Mouse (Mus musculus) heart, embryonic 13.5 days (tissue): ENCODE measurements at regions not wholly inside any gene's neighbourhood (a gene's known extent, or its start where the extent isn't known, plus 50 kb on each side); places are given as distances from the start of the nearest gene placed in this dataset.

Experiments
- ATAC-seq: fragments of 200-750 bp; cut with Nextera tagmentation; 2 replicates; pipeline ENCODE4 v1.8.0; 2017; ENCODE audit warnings: moderate TSS enrichment; ENCODE audit not compliant: insufficient number of reproducible peaks, low FRiP score, low TSS enrichment; ENCODE audit errors: extremely low read depth
- H3K27ac ChIP-seq: fragments of 300-500 bp; sonication (generic); replicated peaks from 2 replicates; pipeline ENCODE4 v1.5.1; 2015; ENCODE audit warnings: moderate library complexity, mild to moderate bottlenecking, inconsistent platforms
- H3K27me3 ChIP-seq: fragments of 300-500 bp; sonication (generic); replicated peaks from 2 replicates; pipeline ENCODE4 v1.6.1; 2015; ENCODE audit warnings: mild to moderate bottlenecking, inconsistent platforms
- H3K36me3 ChIP-seq: fragments of 300-500 bp; sonication (generic); 2 replicates; pipeline ENCODE4 v1.6.1; 2015; ENCODE audit warnings: mild to moderate bottlenecking, inconsistent platforms
- H3K4me1 ChIP-seq: fragments of 300-500 bp; sonication (generic); 2 replicates; pipeline ENCODE4 v1.6.1; 2015; ENCODE audit warnings: inconsistent platforms
- H3K4me2 ChIP-seq: fragments of 300-500 bp; sonication (generic); 2 replicates; pipeline ENCODE4 v1.6.1; 2015; ENCODE audit warnings: inconsistent platforms, mild to moderate bottlenecking, moderate library complexity
- H3K4me3 ChIP-seq: fragments of 300-500 bp; sonication (generic); 2 replicates; pipeline ENCODE4 v1.5.1; 2015; ENCODE audit warnings: moderate library complexity, mild to moderate bottlenecking, inconsistent platforms
- H3K9ac ChIP-seq: fragments of 300-500 bp; sonication (generic); 2 replicates; pipeline ENCODE4 v1.6.1; 2015; ENCODE audit warnings: inconsistent platforms, mild to moderate bottlenecking, moderate library complexity
- H3K9me3 ChIP-seq: fragments of 300-500 bp; sonication (generic); 2 replicates; pipeline ENCODE4 v1.6.1; 2016; ENCODE audit warnings: inconsistent platforms
- WGBS: fragments of 180-500 bp; shearing (Covaris S2); methylation state at CpG from one replicate; pipeline ENCODE4 v1.1.7; 2015; ENCODE audit warnings: mixed read lengths; 5-methylcytosine and 5-hydroxymethylcytosine counted together

- no peaks in the 10 kb centered on the region for H3K9me3 ChIP-seq
- H3K27ac ChIP-seq, result no peak overlapping the region
- H3K4me1 ChIP-seq, result peaks cover 3% of the 10 kb centered on the region
- ATAC-seq, result no peak
- H3K36me3 ChIP-seq, result no peaks in the 10 kb centered on the region
- 78% methylated on average over 1 of the region's 1 CpGs for WGBS
- no peak overlapping the region for H3K9ac ChIP-seq
- H3K4me3 ChIP-seq, result no peak overlapping the region
- no peaks in the 10 kb centered on the region for H3K27me3 ChIP-seq
- no peak overlapping the region for H3K4me2 ChIP-seq
Observed at GRCm38 (mm10) chr14:100446130-100446529, 161.7 kb upstream of the Klf12 start.

- H3K4me1 ChIP-seq, result peaks cover 3% of the 10 kb centered on the region
- H3K36me3 ChIP-seq, result no peaks in the 10 kb centered on the region
- H3K27ac ChIP-seq, result no peak overlapping the region; the same call in 1 of the 2 replicates
- no peak overlapping the region for H3K4me3 ChIP-seq
- no peaks in the 10 kb centered on the region for H3K9me3 ChIP-seq
- 59% methylated on average over 3 of the region's 3 CpGs for WGBS
- H3K9ac ChIP-seq, result no peak overlapping the region
- H3K27me3 ChIP-seq, result no peaks in the 10 kb centered on the region
- ATAC-seq, result no peak
- no peak overlapping the region for H3K4me2 ChIP-seq
Observed at GRCm38 (mm10) chr14:100444848-100445247, 160.4 kb upstream of the Klf12 start.

GRCm38 (mm10) chr14:100444099-100444498, 159.6 kb upstream of the Klf12 start:
- Histone ChIP-seq H3K4me3 (no peak overlapping the region), H3K9ac (no peak overlapping the region), H3K27me3 (no peaks in the 10 kb centered on the region), H3K4me1 (peaks cover 3% of the 10 kb centered on the region), H3K4me2 (no peak overlapping the region), H3K36me3 (no peaks in the 10 kb centered on the region), H3K27ac (no peak overlapping the region), H3K9me3 (no peaks in the 10 kb centered on the region)
- ATAC-seq, result no peak
- WGBS, result 76% methylated on average over 2 of the region's 2 CpGs

GRCm38 (mm10) chr14:100437552-100437951, 153.1 kb upstream of the Klf12 start:
- no peak overlapping the region for H3K4me3 ChIP-seq
- no peak for ATAC-seq
- H3K27ac ChIP-seq, result no peak overlapping the region
- H3K4me1 ChIP-seq, result peaks cover 13% of the 10 kb centered on the region
- H3K9me3 ChIP-seq, result no peaks in the 10 kb centered on the region
- H3K36me3 ChIP-seq, result no peaks in the 10 kb centered on the region
- H3K27me3 ChIP-seq, result no peaks in the 10 kb centered on the region
- 8% methylated on average over 1 of the region's 1 CpGs for WGBS
- H3K9ac ChIP-seq, result no peak overlapping the region
- no peak overlapping the region for H3K4me2 ChIP-seq

- WGBS, result 82% methylated on average over 4 of the region's 4 CpGs
Observed at GRCm38 (mm10) chr14:100429662-100430061, 145.2 kb upstream of the Klf12 start.

GRCm38 (mm10) chr14:100426399-100426798, 141.9 kb upstream of the Klf12 start:
- Histone ChIP-seq H3K4me3 (no peak overlapping the region), H3K4me2 (no peak overlapping the region), H3K4me1 (no peaks in the 10 kb centered on the region), H3K27me3 (no peaks in the 10 kb centered on the region), H3K27ac (no peak overlapping the region), H3K9ac (no peak overlapping the region), H3K9me3 (no peaks in the 10 kb centered on the region), H3K36me3 (no peaks in the 10 kb centered on the region)
- WGBS, result 87% methylated on average over 7 of the region's 7 CpGs
- no peak for ATAC-seq

More at GRCm38 (mm10) chr14:100429662-100430061, 145.2 kb upstream of the Klf12 start:
- no peak overlapping the region for H3K27ac ChIP-seq
- H3K4me1 ChIP-seq, result no peaks in the 10 kb centered on the region
- H3K36me3 ChIP-seq, result no peaks in the 10 kb centered on the region
- no peaks in the 10 kb centered on the region for H3K9me3 ChIP-seq
- no peak overlapping the region for H3K9ac ChIP-seq
- H3K4me3 ChIP-seq, result no peak overlapping the region
- H3K4me2 ChIP-seq, result no peak overlapping the region
- no peaks in the 10 kb centered on the region for H3K27me3 ChIP-seq
- ATAC-seq, result no peak

GRCm38 (mm10) chr14:100423790-100424189, 139.3 kb upstream of the Klf12 start:
- H3K9me3 ChIP-seq, result no peaks in the 10 kb centered on the region
- no peak overlapping the region for H3K9ac ChIP-seq
- H3K4me1 ChIP-seq, result no peaks in the 10 kb centered on the region
- no peak overlapping the region for H3K4me3 ChIP-seq
- no peaks in the 10 kb centered on the region for H3K36me3 ChIP-seq
- no peak for ATAC-seq
- WGBS, result 54% methylated on average over 4 of the region's 4 CpGs
- H3K27me3 ChIP-seq, result no peaks in the 10 kb centered on the region
- H3K4me2 ChIP-seq, result no peak overlapping the region
- no peak overlapping the region for H3K27ac ChIP-seq

GRCm38 (mm10) chr14:100421666-100422065, 137.2 kb upstream of the Klf12 start:
- 81% methylated on average over 4 of the region's 4 CpGs for WGBS
- Histone ChIP-seq H3K36me3 (no peaks in the 10 kb centered on the region), H3K4me1 (no peaks in the 10 kb centered on the region), H3K4me2 (no peak overlapping the region), H3K9me3 (no peaks in the 10 kb centered on the region), H3K9ac (no peak overlapping the region), H3K27ac (no peak overlapping the region), H3K4me3 (no peak overlapping the region), H3K27me3 (no peaks in the 10 kb centered on the region)
- ATAC-seq, result no peak

- no peak overlapping the region for H3K27ac ChIP-seq
- no peaks in the 10 kb centered on the region for H3K9me3 ChIP-seq
- H3K4me3 ChIP-seq, result no peak overlapping the region
- H3K4me1 ChIP-seq, result no peaks in the 10 kb centered on the region
- H3K4me2 ChIP-seq, result no peak overlapping the region
- 64% methylated on average over 4 of the region's 4 CpGs for WGBS
- H3K9ac ChIP-seq, result no peak overlapping the region
- no peak for ATAC-seq
- H3K36me3 ChIP-seq, result no peaks in the 10 kb centered on the region
- H3K27me3 ChIP-seq, result no peaks in the 10 kb centered on the region
Observed at GRCm38 (mm10) chr14:100415099-100415498, 130.6 kb upstream of the Klf12 start.

- Histone ChIP-seq H3K27me3 (no peaks in the 10 kb centered on the region), H3K27ac (no peak overlapping the region), H3K36me3 (no peaks in the 10 kb centered on the region), H3K9me3 (no peaks in the 10 kb centered on the region), H3K9ac (no peak overlapping the region), H3K4me2 (no peak overlapping the region), H3K4me1 (no peaks in the 10 kb centered on the region), H3K4me3 (no peak overlapping the region)
- WGBS, result 74% methylated on average over 1 of the region's 1 CpGs
- no peak for ATAC-seq
Observed at GRCm38 (mm10) chr14:100412211-100412610, 127.7 kb upstream of the Klf12 start.

- no peaks in the 10 kb centered on the region for H3K36me3 ChIP-seq
- no peaks in the 10 kb centered on the region for H3K27me3 ChIP-seq
- H3K4me3 ChIP-seq, result no peak overlapping the region
- H3K9ac ChIP-seq, result no peak overlapping the region
- H3K9me3 ChIP-seq, result no peaks in the 10 kb centered on the region
- no peaks in the 10 kb centered on the region for H3K4me1 ChIP-seq
- no peak overlapping the region for H3K27ac ChIP-seq
- ATAC-seq, result no peak
- H3K4me2 ChIP-seq, result no peak overlapping the region
- WGBS, result 62% methylated on average over 5 of the region's 5 CpGs
Observed at GRCm38 (mm10) chr14:100397191-100397590, 112.7 kb upstream of the Klf12 start.

GRCm38 (mm10) chr14:100375218-100375983, 90.9 kb upstream of the Klf12 start:
- 62% methylated on average over 8 of the region's 8 CpGs for WGBS
- H3K27ac ChIP-seq, result no peak overlapping the region
- no peak overlapping the region for H3K4me3 ChIP-seq
- no peaks in the 10 kb centered on the region for H3K4me1 ChIP-seq
- no peaks in the 10 kb centered on the region for H3K27me3 ChIP-seq
- H3K4me2 ChIP-seq, result no peak overlapping the region
- ATAC-seq, result no peak
- H3K36me3 ChIP-seq, result no peaks in the 10 kb centered on the region
- no peaks in the 10 kb centered on the region for H3K9me3 ChIP-seq
- H3K9ac ChIP-seq, result no peak overlapping the region
